Mouse (Mus musculus) hindbrain, embryonic 13.5 days (tissue): Measurements from ENCODE around the gene Dcst1. TPM values are rescaled to one million over a fixed set of nuclear protein-coding genes. Genes with fewer than 3 reads are reported as not detected.

Experiments
- ATAC-seq: fragments of 200-750 bp; cut with Nextera tagmentation; 2 replicates; pipeline ENCODE4 v1.8.0; 2017; ENCODE audit warnings: moderate TSS enrichment; ENCODE audit not compliant: low FRiP score
- H3K27ac ChIP-seq: fragments of 300-500 bp; sonication (generic); 2 replicates; pipeline ENCODE4 v1.5.1; 2015; ENCODE audit warnings: inconsistent platforms, mild to moderate bottlenecking, moderate library complexity
- H3K27me3 ChIP-seq: fragments of 300-500 bp; sonication (generic); 2 replicates; pipeline ENCODE4 v1.6.1; 2015; ENCODE audit warnings: mild to moderate bottlenecking, inconsistent platforms
- H3K36me3 ChIP-seq: fragments of 300-500 bp; sonication (generic); 2 replicates; pipeline ENCODE4 v1.6.1; 2015; ENCODE audit warnings: mild to moderate bottlenecking, inconsistent platforms
- H3K4me1 ChIP-seq: fragments of 300-500 bp; sonication (generic); replicated peaks from 2 replicates; pipeline ENCODE4 v1.6.1; 2015; ENCODE audit warnings: inconsistent platforms
- H3K4me2 ChIP-seq: fragments of 300-500 bp; sonication (generic); 2 replicates; pipeline ENCODE4 v1.6.1; 2015; ENCODE audit warnings: inconsistent platforms, mild to moderate bottlenecking, moderate library complexity
- H3K4me3 ChIP-seq: fragments of 300-500 bp; sonication (generic); 2 replicates; pipeline ENCODE4 v1.5.1; 2015; ENCODE audit warnings: mild to moderate bottlenecking, inconsistent platforms
- H3K9ac ChIP-seq: fragments of 300-500 bp; sonication (generic); 2 replicates; pipeline ENCODE4 v1.6.1; 2015; ENCODE audit warnings: mild to moderate bottlenecking, inconsistent platforms
- H3K9me3 ChIP-seq: fragments of 300-500 bp; sonication (generic); 2 replicates; pipeline ENCODE4 v1.6.1; 2016; ENCODE audit warnings: inconsistent platforms
- WGBS: fragments of 180-500 bp; shearing (Covaris S2); methylation state at CpG from one replicate; pipeline ENCODE4 v1.1.7; 2015; 5-methylcytosine and 5-hydroxymethylcytosine counted together
- polyA plus RNA-seq: library from polyadenylated mRNA; unstranded; fragments of >200 nt; fragmentation: Nextera tagmentation; extraction: Ambion mirVana; gene quantifications from 2 replicates; pipeline ENCODE4 v1.2.1, GENCODE M21; 2015

Gene Dcst1
- polyA plus RNA-seq, 1 experiment from 2014 or later: 1.1 TPM

GRCm38 (mm10) chr3:89354816-89355511, 10.1 kb downstream of the Dcst1 start:
- Histone ChIP-seq H3K9ac (no peak overlapping the region), H3K27ac (no peak overlapping the region), H3K27me3 (peaks cover 50% of the 10 kb centered on the region), H3K9me3 (no peaks in the 10 kb centered on the region), H3K4me1 (peaks cover 11% of the 10 kb centered on the region), H3K4me3 (no peak overlapping the region), H3K4me2 (no peak overlapping the region), H3K36me3 (no peaks in the 10 kb centered on the region)
- peak; percentile 26; the same call in 1 of the 2 replicates for ATAC-seq
- WGBS: 20% methylated on average over 5 of the region's 5 CpGs

- Histone ChIP-seq H3K4me1 (peaks cover 27% of the 10 kb centered on the region), H3K27ac (no peak overlapping the region), H3K36me3 (peaks cover 4% of the 10 kb centered on the region; the same call in 1 of the 2 replicates), H3K27me3 (peaks cover 59% of the 10 kb centered on the region), H3K4me3 (no peak overlapping the region), H3K9ac (no peak overlapping the region), H3K9me3 (no peaks in the 10 kb centered on the region), H3K4me2 (no peak overlapping the region)
- 65% methylated on average over 5 of the region's 5 CpGs for WGBS
- no peak for ATAC-seq
Observed at GRCm38 (mm10) chr3:89351271-89351670, 13.8 kb downstream of the Dcst1 start.

- Histone ChIP-seq H3K4me1 (peaks cover 27% of the 10 kb centered on the region), H3K9me3 (no peaks in the 10 kb centered on the region), H3K9ac (peak within 1 kb of the TSS; percentile 82), H3K27ac (peak within 1 kb of the TSS; percentile 90), H3K4me3 (peak within 1 kb of the TSS; percentile 61), H3K36me3 (peaks cover 12% of the 10 kb centered on the region), H3K27me3 (peaks cover 50% of the 10 kb centered on the region), H3K4me2 (peak within 1 kb of the TSS; percentile 91)
- ATAC-seq: peak; percentile 88
- 1% methylated on average over 52 of the region's 59 CpGs for WGBS
Observed at GRCm38 (mm10) chr3:89349869-89350501, 15.1 kb downstream of the Dcst1 start, which contains the start of gene Adam15. TSS of gene Adam15 (minus strand) at chr3:89349996.

- Histone ChIP-seq H3K4me2 (peak overlapping the region; percentile 91), H3K9ac (peak overlapping the region; percentile 82), H3K9me3 (no peaks in the 10 kb centered on the region), H3K27me3 (peaks cover 50% of the 10 kb centered on the region), H3K36me3 (peaks cover 20% of the 10 kb centered on the region), H3K4me3 (peak overlapping the region; percentile 61), H3K27ac (peak overlapping the region; percentile 90; the same call in 1 of the 2 replicates), H3K4me1 (peaks cover 25% of the 10 kb centered on the region)
- WGBS: 1% methylated on average over 38 of the region's 38 CpGs
- peak; percentile 43 for ATAC-seq
Observed at GRCm38 (mm10) chr3:89348911-89349868, 15.9 kb downstream of the Dcst1 start.

- Histone ChIP-seq H3K9ac (0 out of 2 replicates have a peak overlapping the region, but pooled peaks have one; percentile 82), H3K4me1 (peaks cover 25% of the 10 kb centered on the region), H3K9me3 (no peaks in the 10 kb centered on the region), H3K27ac (no peak overlapping the region), H3K36me3 (peaks cover 30% of the 10 kb centered on the region), H3K4me3 (no peak overlapping the region), H3K4me2 (no peak overlapping the region), H3K27me3 (peaks cover 44% of the 10 kb centered on the region)
- 58% methylated on average over 1 of the region's 1 CpGs for WGBS
- ATAC-seq: no peak
Observed at GRCm38 (mm10) chr3:89347916-89348315, 17.1 kb downstream of the Dcst1 start.

GRCm38 (mm10) chr3:89346815-89347540, 18.1 kb downstream of the Dcst1 start:
- Histone ChIP-seq H3K27ac (no peak overlapping the region), H3K27me3 (peaks cover 36% of the 10 kb centered on the region), H3K4me2 (no peak overlapping the region), H3K9me3 (no peaks in the 10 kb centered on the region), H3K4me1 (peaks cover 26% of the 10 kb centered on the region), H3K4me3 (no peak overlapping the region), H3K36me3 (peaks cover 30% of the 10 kb centered on the region), H3K9ac (no peak overlapping the region)
- ATAC-seq: no peak
- 84% methylated on average over 10 of the region's 10 CpGs for WGBS

GRCm38 (mm10) chr3:89343279-89343678, 21.8 kb downstream of the Dcst1 start:
- 90% methylated on average over 7 of the region's 7 CpGs for WGBS

GRCm38 (mm10) chr3:89341794-89342193, 23.3 kb downstream of the Dcst1 start:
- no peak overlapping the region for H3K4me2 ChIP-seq
- no peak overlapping the region for H3K27ac ChIP-seq
- no peak overlapping the region for H3K4me3 ChIP-seq
- peaks cover 47% of the 10 kb centered on the region for H3K4me1 ChIP-seq
- peaks cover 30% of the 10 kb centered on the region for H3K36me3 ChIP-seq
- ATAC-seq: no peak
- WGBS: 83% methylated on average over 4 of the region's 4 CpGs
- H3K27me3 ChIP-seq: peaks cover 1% of the 10 kb centered on the region; the same call in 1 of the 2 replicates
- no peaks in the 10 kb centered on the region for H3K9me3 ChIP-seq
- H3K9ac ChIP-seq: peak overlapping the region; percentile 63

More at GRCm38 (mm10) chr3:89343279-89343678, 21.8 kb downstream of the Dcst1 start:
- H3K9me3 ChIP-seq: no peaks in the 10 kb centered on the region
- H3K36me3 ChIP-seq: peaks cover 30% of the 10 kb centered on the region
- H3K4me3 ChIP-seq: no peak overlapping the region
- 0 out of 2 replicates have a peak overlapping the region, but pooled peaks have one; percentile 39 for H3K9ac ChIP-seq
- no peak overlapping the region for H3K4me2 ChIP-seq
- peaks cover 14% of the 10 kb centered on the region for H3K27me3 ChIP-seq
- H3K27ac ChIP-seq: no peak overlapping the region
- no peak for ATAC-seq
- peaks cover 35% of the 10 kb centered on the region for H3K4me1 ChIP-seq

GRCm38 (mm10) chr3:89340465-89340864, 24.6 kb downstream of the Dcst1 start:
- H3K4me1 ChIP-seq: peaks cover 60% of the 10 kb centered on the region

GRCm38 (mm10) chr3:89339416-89339815, 25.6 kb downstream of the Dcst1 start:
- Histone ChIP-seq H3K27ac (no peak overlapping the region), H3K27me3 (no peaks in the 10 kb centered on the region), H3K4me3 (no peak overlapping the region), H3K9me3 (no peaks in the 10 kb centered on the region), H3K36me3 (peaks cover 13% of the 10 kb centered on the region), H3K4me1 (peaks cover 67% of the 10 kb centered on the region), H3K4me2 (peak overlapping the region; percentile 80), H3K9ac (no peak overlapping the region)
- ATAC-seq: no peak
- WGBS: 20% methylated on average over 8 of the region's 8 CpGs

More at GRCm38 (mm10) chr3:89340465-89340864, 24.6 kb downstream of the Dcst1 start:
- Histone ChIP-seq H3K9me3 (no peaks in the 10 kb centered on the region), H3K36me3 (peaks cover 22% of the 10 kb centered on the region), H3K4me2 (peak overlapping the region; percentile 80), H3K27ac (peak overlapping the region; percentile 3; the same call in 1 of the 2 replicates), H3K9ac (peak overlapping the region; percentile 63), H3K4me3 (peak overlapping the region; percentile 37), H3K27me3 (no peaks in the 10 kb centered on the region)
- peak; percentile 45 for ATAC-seq
- WGBS: 2% methylated on average over 11 of the region's 11 CpGs
